Mouse (Mus musculus): ENCODE measurements at regions not wholly inside any gene's neighbourhood (a gene's known extent, or its start where the extent isn't known, plus 50 kb on each side); places are given as distances from the start of the nearest gene placed in this dataset.

GRCm38 (mm10) chr17:45341573-45341972, 92.0 kb downstream of the Cdc5l start:
- DNase-seq (ENCODE audit: low spot score): no peak

GRCm38 (mm10) chr17:45340851-45341250, 92.7 kb downstream of the Cdc5l start:
- DNase-seq (ENCODE audit: low spot score): no peak

GRCm38 (mm10) chr17:45339226-45339625, 94.3 kb downstream of the Cdc5l start:
- no peak for DNase-seq (ENCODE audit: low spot score)

GRCm38 (mm10) chr17:45338086-45338485, 95.5 kb downstream of the Cdc5l start:
- no peak for DNase-seq (ENCODE audit: low spot score)

GRCm38 (mm10) chr17:45335586-45336151, 97.9 kb downstream of the Cdc5l start:
- DNase-seq (ENCODE audit: low spot score): no peak

- DNase-seq (ENCODE audit: low spot score): no peak
Observed at GRCm38 (mm10) chr17:45334732-45335381, 98.7 kb downstream of the Cdc5l start.

- no peak for DNase-seq (ENCODE audit: low spot score)
Observed at GRCm38 (mm10) chr17:45332321-45332720, 101.2 kb downstream of the Cdc5l start.

GRCm38 (mm10) chr17:45329241-45329640, 104.3 kb downstream of the Cdc5l start:
- no peak for DNase-seq (ENCODE audit: low spot score)

GRCm38 (mm10) chr17:45326726-45327125, 106.8 kb downstream of the Cdc5l start:
- no peak for DNase-seq (ENCODE audit: low spot score)

GRCm38 (mm10) chr17:45326173-45326572, 107.4 kb downstream of the Cdc5l start:
- DNase-seq (ENCODE audit: low spot score): no peak

- no peak for DNase-seq (ENCODE audit: low spot score)
Observed at GRCm38 (mm10) chr17:45322842-45323241, 110.7 kb downstream of the Cdc5l start.

- no peak for DNase-seq (ENCODE audit: low spot score)
Observed at GRCm38 (mm10) chr17:45320074-45320473, 113.5 kb downstream of the Cdc5l start.

GRCm38 (mm10) chr17:45318211-45319076, 115.1 kb downstream of the Cdc5l start:
- DNase-seq (ENCODE audit: low spot score): no peak

GRCm38 (mm10) chr17:45312510-45313266, 120.8 kb downstream of the Cdc5l start:
- DNase-seq (ENCODE audit: low spot score): no peak

- DNase-seq (ENCODE audit: low spot score): no peak
Observed at GRCm38 (mm10) chr17:45306506-45306905, 127.0 kb downstream of the Cdc5l start.

- DNase-seq (ENCODE audit: low spot score): no peak
Observed at GRCm38 (mm10) chr17:45303183-45303582, 130.4 kb downstream of the Cdc5l start.

GRCm38 (mm10) chr17:45298355-45298754, 135.2 kb downstream of the Cdc5l start:
- no peak for DNase-seq (ENCODE audit: low spot score)

- DNase-seq (ENCODE audit: low spot score): no peak
Observed at GRCm38 (mm10) chr17:45297860-45298259, 135.7 kb downstream of the Cdc5l start.

- DNase-seq (ENCODE audit: low spot score): no peak
Observed at GRCm38 (mm10) chr17:45296363-45296762, 137.2 kb downstream of the Cdc5l start.

GRCm38 (mm10) chr17:45294886-45295285, 138.7 kb downstream of the Cdc5l start:
- no peak for DNase-seq (ENCODE audit: low spot score)

GRCm38 (mm10) chr17:45294256-45294865, 139.2 kb downstream of the Cdc5l start:
- DNase-seq (ENCODE audit: low spot score): no peak

- no peak for DNase-seq (ENCODE audit: low spot score)
Observed at GRCm38 (mm10) chr17:45292883-45293282, 140.7 kb downstream of the Cdc5l start.
